Mouse (Mus musculus) embryo, embryonic 11 days (tissue): ENCODE data around the gene Adamts8.
A peak's percentile ranks its signal among the peaks of the same experiment; 100 is the strongest.

Experiments used
- DNase-seq: peaks from one replicate; pipeline ENCODE4 v3.0.0-alpha.2; 2015

The Adamts8 gene

DNA sequence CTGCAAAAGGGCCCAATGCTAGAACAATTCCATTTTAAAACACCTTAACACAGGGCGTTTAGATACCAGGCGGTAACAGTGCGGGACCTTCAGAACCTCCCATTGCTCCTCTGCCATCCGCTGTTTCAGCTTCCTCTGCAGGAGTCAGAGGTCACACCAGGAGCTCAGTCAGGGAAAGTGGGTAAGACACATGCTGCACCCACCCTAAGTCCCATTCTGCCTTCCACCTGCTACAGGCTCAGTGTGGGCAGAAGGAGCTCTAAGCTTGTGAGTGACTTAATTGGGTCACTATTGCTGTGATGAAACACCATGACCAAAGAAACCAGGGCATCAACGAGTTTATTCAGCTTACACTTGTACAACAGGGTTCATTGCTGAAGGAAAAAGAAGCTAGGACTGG lies 50.7 kb downstream of the Adamts8 start:
- DNase-seq: no peak

DNA sequence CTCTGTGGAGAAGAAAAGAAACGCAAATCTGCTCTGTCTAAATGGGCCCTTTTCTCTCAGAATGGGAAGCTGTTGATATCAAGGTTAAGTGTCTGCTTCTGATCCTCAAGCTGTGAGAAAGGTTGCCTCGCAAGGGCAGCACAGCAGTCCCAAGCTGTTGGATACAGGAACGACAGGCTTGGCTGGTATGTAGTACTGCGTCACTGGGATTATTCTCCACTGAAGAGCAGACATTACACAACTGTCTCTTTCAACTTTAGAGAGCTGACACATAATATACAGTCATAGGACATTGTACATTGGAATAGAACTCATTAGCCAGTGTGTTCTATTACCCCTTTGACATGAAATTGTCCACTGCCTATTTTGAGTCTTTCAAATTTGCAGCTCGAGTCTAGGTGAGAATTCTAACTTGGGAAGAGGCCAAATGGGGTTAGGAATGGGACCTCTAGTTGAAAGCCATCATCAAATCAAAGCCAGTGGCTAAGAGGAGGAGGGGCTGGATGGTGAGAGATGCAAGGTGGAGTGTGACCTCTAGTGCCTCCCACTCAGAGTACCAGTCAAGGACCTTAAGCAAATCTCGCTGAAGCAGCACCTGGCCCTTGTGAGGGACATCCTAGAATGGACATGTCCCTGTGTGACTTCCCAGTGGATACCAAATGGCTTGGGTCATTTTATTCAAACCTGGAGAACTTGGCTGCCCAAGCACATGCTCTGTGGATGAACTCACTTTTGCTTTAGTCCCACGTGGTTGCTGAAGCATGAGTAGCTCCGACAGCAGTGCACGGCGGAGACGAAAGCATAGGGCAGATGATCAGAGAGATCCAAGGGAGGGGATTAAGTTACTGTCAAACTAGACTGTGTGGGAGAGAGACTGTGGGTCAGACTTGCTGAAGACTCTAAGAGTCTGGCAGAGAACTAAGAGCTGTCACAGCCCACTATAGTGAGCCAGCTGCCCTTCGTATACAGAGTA lies 54.5 kb downstream of the Adamts8 start:
- no peak for DNase-seq

DNA sequence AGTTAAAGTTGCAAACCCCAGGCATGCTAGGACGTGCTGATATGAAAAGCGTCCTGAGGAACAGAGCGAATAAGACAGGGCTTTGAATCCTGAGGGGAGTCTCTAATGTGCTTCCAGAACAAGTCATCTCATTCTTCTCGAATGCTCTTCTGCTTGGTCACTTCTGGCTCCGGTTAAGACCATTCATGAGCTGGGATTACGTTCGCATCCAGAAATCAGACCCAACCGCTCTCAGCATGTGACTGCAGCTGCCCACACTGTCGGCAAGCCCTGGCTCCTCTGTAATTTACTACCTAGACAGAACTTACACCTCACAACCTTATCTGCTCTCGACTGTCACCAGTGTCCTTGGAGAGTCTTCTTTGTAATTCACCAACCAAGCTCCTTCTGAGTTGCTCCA lies 58.3 kb downstream of the Adamts8 start:
- no peak for DNase-seq

DNA sequence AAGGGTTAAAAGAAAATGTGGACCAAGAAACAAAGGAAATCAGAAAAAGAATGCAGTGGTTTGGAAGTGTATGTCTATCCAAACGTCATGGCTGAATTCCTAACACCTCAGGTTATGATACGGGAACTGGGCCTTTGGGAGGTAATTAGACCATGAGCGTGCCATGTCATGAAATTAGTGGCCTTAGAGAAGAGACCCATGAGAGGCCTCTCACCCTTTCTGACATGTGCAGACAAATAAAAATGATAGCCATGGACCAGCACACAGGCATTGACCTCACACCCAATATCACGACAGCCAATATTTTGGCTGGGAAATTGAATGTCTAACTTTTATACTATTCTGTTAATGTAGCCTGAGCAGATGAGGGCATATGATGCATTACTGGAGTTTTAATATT lies 60.2 kb downstream of the Adamts8 start:
- no peak for DNase-seq

DNA sequence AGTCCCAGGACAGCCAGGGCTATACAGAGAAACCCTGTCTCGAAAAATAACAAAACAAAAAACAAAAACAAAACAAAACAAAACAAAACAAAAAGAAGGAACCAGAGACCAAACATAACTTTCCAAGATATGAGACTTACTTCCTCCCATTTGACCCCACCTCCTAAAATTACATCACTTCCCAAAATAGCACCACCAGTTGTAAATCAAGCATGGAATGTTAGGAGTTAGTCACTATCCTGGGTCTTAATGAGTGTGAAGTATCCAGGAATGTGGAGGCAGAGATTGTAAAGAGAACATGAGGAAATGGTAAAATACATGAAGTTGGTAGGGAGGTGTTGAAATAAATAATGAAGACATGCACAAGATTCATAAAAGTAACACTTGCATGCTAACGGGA lies 67.0 kb downstream of the Adamts8 start:
- DNase-seq: no peak

DNA sequence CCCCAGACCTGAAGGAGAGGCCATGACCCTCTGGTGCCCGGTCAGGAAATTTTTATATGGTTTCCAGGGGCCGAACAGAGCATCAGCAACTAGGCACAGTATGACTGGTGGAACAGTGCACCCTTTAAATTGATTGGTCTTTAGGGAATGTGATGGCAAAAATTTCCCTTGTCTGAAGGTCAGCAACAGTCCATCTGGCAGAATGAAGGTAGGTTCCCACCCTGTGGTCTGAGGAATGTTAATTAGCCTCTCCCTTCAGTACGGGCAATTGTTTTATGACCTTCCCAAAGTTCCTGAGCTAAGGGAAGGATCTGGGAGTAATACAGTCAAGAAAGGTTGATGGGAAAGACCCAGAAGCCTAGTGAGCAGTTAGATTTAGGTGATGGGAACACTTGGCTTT lies 67.7 kb downstream of the Adamts8 start:
- DNase-seq: no peak

DNA sequence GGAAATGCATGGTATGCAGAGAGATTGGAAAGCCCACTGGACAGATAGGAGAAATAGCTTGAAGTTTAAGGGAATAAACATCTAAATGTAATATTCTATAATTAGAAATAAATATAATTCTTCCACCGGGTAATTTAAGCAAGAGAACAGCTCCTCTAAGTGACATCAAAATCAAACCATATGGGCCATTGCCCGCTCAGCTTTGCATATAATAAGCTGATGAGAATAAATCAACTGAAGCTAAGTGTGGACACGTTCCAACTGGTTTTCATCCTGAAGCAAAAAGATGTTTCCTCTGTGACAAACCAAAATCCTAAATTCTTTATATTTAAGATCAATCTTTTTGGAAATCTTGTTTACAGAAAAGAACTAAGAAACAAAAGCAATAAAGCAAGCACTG lies 68.4 kb downstream of the Adamts8 start:
- DNase-seq: no peak

DNA sequence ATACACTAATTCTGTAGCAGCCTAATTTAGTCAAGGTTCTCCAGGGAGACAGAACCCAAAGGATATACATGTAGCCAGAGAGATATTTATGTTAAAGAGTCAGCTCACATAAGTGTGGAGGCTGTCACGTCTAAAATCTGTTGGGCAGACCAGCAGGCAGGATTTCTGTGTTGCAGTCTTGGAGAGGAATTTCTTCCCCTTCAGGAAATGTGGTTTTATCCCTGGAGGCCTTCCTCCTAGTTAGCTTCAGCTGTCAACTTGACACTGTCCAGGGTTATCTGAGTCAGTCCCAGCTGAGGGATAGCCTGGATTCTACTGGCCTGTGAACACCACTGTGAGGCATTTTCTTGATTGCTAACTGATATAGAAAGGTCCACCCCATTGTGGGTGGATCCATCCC lies 69.2 kb downstream of the Adamts8 start:
- DNase-seq: peak; percentile 26

DNA sequence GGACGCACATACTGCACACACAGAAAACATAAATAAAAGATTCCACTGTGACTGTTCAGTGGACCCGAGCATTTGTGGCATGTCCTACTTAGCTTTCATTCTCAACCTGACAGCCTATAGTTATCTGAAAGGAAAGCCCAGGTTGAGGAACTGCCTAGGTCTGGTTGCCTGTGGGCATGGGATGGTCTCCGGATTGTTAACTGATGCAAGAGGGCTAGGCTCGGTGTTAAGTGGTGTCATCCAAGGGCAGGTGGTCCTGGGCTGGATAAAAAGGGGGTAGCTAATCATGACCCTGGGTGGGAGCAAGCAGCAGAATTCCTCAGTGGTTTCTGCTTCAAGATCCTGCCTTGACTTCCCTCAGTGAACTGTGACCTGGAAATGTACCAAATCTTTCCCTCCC lies 70.3 kb downstream of the Adamts8 start:
- no peak for DNase-seq

DNA sequence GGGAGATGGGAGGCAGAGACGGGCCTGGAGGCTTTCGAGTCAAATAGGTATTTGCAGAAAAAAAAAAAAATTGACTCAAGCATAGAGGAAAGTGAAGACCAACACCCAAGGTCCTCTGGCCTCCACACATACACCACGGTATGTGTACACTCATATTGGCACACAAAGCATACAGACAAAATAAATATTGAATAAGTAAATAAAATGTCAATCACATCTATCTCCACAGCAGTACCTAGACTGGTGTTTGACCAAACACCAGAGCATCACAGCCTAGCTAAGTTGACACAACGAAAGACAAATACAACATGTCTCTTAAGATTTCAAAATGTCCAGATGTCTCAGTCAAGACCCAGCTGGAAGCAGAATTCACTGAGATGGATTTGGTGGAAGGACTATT lies 71.1 kb downstream of the Adamts8 start:
- no peak for DNase-seq
